Mouse (Mus musculus) left cerebral cortex, postnatal 25 days (tissue): ENCODE measurements at regions not wholly inside any gene's neighbourhood (a gene's known extent, or its start where the extent isn't known, plus 50 kb on each side); places are given as distances from the start of the nearest gene placed in this dataset.

Experiments used
- DNase-seq, 2 experiments: peaks; one replicate each; pipeline ENCODE4 v3.0.0; 2022; ENCODE audit warnings: low spot score in 2 of 2, mixed read lengths in 1 of 2
- intact Hi-C: fragments of 180-260 bp; cut with DNase I; formaldehyde crosslinking; loops from one replicate; pipeline ENCODE4 v1.15.1; 2025

DNA sequence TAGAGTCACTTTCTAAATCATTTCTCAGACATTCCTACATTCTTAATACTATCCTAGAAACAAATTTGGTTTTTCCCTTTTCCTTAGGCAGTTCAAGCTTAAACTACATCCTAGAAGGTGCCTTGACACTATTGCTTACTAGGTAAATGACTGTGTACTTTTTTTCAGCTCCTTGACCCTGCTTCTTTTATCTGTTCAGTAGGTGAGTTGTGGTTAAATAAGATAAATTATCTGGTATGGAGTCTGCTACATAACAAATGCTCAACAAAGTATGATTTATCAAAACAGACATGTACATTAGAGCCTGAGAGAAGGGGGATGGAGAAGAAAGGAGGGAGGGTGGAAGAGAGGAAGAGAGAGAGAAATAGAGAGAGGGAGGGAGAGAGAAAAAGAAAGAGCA, 96.3 kb upstream of the Nhs start:
- intact Hi-C loops = no loop called here
- DNase-seq = no peak

DNA sequence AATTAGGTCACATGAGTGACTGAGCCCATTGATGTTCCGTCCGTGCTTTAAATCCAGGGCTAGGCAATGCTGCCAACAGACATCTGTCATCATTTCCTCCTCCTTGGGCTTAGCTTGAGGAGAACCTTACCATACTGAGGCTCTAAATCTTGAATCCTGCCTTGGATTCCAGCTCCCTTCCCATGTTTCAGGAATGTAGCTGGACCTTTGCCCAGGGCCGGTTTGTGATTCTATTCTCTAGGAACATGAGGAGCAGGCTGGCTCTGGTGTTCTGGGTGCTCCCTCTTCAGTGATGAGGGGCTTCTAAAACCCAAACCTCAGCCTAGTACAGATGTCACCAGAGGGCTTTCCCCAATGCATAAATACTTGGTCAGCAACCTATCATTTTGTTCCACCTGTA, 81.8 kb upstream of the Nhs start:
- DNase-seq = no peak
- intact Hi-C loops = no loop called here

DNA sequence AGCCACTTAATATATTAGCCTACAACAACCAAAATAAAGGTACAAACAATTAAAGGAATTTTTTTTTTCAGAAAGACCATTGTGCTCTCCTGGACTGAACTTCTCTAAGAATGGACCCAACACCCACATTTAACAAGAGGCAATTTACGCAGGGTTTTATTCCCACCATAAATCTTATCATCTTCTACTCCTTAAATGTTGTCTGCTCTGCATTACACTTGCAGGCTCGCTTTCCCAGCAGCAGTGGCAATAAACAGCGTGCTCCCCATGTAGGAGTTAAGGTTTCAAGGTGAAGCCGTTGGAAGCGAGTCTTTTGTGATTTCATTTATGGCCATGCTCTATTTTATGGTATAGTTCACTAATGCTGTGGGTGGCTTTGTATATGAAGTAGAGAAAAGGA, 76.0 kb upstream of the Nhs start:
- no peak for DNase-seq
- intact Hi-C loops = no loop called here

DNA sequence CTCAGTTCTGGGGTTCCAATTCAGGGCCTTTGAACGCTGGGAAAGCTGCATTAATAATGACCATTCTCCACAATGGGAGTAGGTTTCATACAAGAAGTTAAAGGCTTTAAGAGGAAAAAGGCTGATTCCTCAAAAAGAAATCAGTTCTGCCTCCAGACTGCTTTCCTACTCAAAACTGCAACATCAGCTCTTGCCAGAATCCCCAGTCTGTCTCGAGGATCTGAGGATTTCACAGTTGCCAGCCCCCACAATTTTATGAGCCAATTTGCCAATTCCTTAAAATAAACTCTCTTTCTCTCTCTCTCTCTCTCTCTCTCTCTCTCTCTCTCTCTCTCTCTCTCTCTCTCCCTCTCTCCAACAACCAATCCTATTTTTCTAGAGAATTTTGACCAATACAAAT, 51.3 kb upstream of the Nhs start:
- intact Hi-C loops = no loop called here
- DNase-seq = peak in 1 of 2 experiments; percentile 28
